Mouse (Mus musculus) lung, adult 10 weeks (tissue): ENCODE measurements around the gene Zfyve16. TPM values are rescaled to one million over a fixed set of nuclear protein-coding genes. Genes with fewer than 3 reads are reported as not detected.

Experiments used
- polyA plus RNA-seq: library from polyadenylated mRNA; stranded (reverse); fragments of 350-450 nt; fragmentation: Illumina TruSeq; extraction: RNeasy Lipid Tissue Mini Kit (QIAGEN cat#74804); gene quantifications from one replicate; pipeline ENCODE4 v1.2.3, GENCODE M21; 2014; ENCODE audit warnings: low read depth, low replicate concordance; ENCODE audit not compliant: insufficient read depth

Zfyve16 gene
- polyA plus RNA-seq: 6.8 TPM

DNA sequence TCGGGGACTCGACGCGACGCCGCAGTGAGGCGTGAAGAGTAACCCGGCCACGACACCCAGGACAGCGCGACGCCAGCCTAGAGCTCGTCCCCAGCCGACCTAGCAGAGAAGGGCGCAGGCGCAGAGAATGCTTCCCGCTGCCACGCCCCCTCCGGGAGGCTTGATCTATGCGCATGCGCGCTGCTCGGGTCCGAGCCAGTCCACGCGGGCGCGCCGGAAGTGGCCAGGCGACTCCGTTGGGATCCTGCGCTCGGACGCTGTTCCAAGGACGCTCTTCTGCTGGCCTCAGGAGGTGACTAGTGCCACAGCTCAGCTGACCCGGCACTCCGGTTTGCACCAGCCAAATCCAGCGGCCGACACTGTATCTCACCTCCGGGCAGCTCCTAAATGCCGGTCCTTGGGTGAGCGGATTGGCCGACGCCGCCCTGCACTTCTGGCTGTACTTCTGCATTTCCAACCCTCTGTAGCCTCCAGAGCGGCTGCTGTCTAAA is at the start of gene Zfyve16:
Gene Zfyve16 (minus strand): TSS at position 148 of the 491 bp plus-strand sequence.

GRCm38 (mm10) chr13:92576072-92576471 is 45.4 kb upstream of the Zfyve16 start, which contains the start of gene Spz1:
TSS of gene Spz1 (minus strand) at chr13:92576172.

DNA sequence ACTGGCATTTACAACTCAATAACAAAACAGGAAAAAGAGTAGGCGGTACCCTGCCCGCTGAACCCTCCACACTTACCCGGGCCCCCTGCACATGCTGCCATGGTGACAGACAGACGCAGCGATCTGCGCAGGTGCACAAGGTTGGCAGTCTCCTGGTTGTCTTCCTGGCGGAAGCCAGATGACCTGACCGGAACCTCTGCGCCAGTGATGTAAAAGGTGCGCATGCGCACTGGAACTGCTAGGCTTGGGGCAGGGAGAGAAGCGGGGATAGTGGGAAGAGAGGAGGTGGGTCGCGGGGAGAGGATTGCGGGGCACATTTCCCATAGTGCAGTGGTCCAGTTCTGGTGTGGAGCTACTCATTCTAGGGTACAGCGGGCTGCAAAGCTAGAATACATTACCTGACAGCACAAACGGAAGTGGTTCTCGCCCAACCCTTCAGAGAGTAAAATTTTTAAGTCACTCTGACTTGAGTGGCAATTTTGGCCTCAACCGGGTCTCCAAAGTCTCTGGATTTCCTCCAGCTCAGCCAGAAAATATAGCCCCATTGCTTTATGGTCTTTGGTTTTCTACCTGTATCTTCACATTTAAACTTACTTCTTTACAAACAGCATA is 46.7 kb downstream of the Zfyve16 start, which contains the start of gene Fam151b:
Gene Fam151b (minus strand): TSS at position 164 of the 612 bp plus-strand sequence.

Other genes with a start within 250 kb of the Zfyve16 start
- gene Gm20379, start 224.9 kb downstream of the Zfyve16 start, polyA plus RNA-seq: not detected
- gene Dhfr, start 176.1 kb downstream of the Zfyve16 start, polyA plus RNA-seq: 1.0 TPM
- gene Msh3, start 175.9 kb downstream of the Zfyve16 start, polyA plus RNA-seq: 6.6 TPM
- gene Ankrd34b, start 105.0 kb downstream of the Zfyve16 start, polyA plus RNA-seq: not detected
- 8.8 TPM for gene Fam151b, start 46.9 kb downstream of the Zfyve16 start, polyA plus RNA-seq
- not detected for gene Spz1, start 45.3 kb upstream of the Zfyve16 start, polyA plus RNA-seq
- gene Serinc5, start 80.2 kb upstream of the Zfyve16 start, polyA plus RNA-seq: 12.9 TPM